Mouse (Mus musculus) bone marrow, adult 2 months (tissue): ENCODE measurements at regions not wholly inside any gene's neighbourhood (a gene's known extent, or its start where the extent isn't known, plus 50 kb on each side); places are given as distances from the start of the nearest gene placed in this dataset.

Experiments
- CTCF ChIP-seq: fragments of 200-500 bp; IDR thresholded peaks from 2 replicates; pipeline ENCODE4 v1.5.1; 2011; ENCODE audit warnings: low read length, control low read depth; ENCODE audit not compliant: control insufficient read depth, insufficient read depth
- POLR2A ChIP-seq: fragments of 200-500 bp; IDR thresholded peaks from 2 replicates; pipeline ENCODE4 v1.6.1; 2011; ENCODE audit warnings: low read depth, mild to moderate bottlenecking, control low read depth, low read length, borderline replicate concordance; ENCODE audit not compliant: control insufficient read depth

GRCm38 (mm10) chr15:63500453-63500852, 344.5 kb downstream of the Gsdmc2 start:
- TF ChIP-seq POLR2A (no peak), CTCF (no peak)
